Mouse (Mus musculus): ENCODE results near the gene Fndc3b.

Fndc3b gene

DNA sequence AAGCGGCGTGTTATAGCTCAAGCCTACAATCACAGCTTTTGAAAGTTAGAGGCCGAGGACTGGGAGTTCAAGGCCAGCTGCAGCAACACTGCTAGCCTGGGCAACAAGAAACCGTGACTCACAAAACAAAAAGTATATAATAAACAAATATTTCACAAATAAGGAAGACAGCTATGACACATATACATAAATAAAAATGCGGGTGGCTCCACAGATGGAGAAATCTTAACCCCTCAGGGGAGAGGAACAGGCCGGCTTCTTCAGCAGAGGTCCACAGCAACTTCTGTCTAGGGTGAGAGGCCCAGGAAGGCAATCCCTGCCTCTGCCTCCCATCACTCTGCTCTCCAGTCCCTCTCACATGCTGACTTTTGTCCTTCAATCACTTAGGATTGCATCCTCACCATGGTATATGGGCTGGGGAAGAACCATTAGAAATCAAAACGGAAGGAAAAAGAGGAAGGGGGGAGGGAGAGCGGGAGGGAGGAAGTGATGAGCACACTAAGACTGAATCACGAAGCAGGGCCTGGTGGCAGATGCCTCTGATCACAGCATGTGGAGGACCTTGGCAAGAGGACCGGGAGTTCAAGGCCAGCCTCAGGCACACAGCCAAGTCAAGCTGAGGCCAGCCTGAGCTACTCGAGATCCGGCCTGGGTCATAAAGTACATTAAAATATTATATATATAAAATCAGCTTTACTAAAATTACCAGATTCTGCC lies 21.8 kb downstream of the Fndc3b start:
- CTCF ChIA-PET: interaction anchor here in 2 of 4 experiments (0.7 to 0.9 kb wide), 2 partner anchors 82 to 220 kb away, joined by 3 to 7 read pairs; no protein-coding TSS in a partner anchor
- POLR2A ChIA-PET: interaction anchor here in 3 of 4 experiments (0.6 to 1.8 kb wide), 9 partner anchors 10 to 213 kb away, joined by 3 to 7 read pairs (median 4); partner anchors contain the start of gene Fndc3b (in 1 of the 3)

DNA sequence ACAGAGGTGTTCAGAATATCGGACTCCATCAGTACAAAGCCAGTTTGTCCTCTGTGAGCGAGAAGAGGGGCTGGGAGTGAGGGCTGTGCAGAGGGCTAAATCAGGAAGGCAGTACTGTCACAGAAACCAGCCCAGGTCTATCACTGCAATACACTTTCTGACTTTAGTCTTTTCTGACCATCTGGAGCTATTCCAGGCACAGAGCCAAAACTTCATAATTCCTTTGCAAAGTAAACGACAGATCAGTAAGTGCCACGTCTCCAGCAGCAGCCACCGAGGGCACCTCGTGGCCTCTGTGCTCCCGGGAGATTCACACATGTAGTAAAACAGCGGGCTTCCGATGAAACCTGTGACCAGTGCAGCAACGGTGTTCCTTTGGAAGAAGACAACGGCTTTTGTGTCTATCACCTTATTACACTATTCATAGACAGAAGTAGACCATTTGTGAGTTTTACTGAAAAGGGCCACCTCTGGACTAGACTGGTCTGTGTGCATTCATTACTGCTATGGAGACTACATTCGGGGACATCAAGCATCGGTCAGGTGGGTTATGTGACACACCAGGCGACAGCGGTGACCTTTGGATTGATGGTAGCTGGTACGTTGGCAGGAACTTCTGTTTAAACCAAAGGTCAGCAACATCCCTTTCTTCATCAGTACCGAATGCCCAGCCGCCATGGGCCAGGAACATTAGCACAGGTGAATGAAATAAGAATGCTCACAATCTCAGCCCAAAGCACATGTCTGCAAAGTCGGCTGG lies 24.2 kb downstream of the Fndc3b start:
- ChIA-PET POLR2A (interaction anchor here in 2 of 4 experiments (0.6 to 1.6 kb wide), 7 partner anchors 10 to 304 kb away, joined by 3 to 5 read pairs (median 3); no protein-coding TSS in a partner anchor), CTCF (interaction anchor here in 1 of 4 experiments (0.7 kb wide), 1 partner anchor 88 kb away, joined by 3 read pairs; no protein-coding TSS in a partner anchor)

DNA sequence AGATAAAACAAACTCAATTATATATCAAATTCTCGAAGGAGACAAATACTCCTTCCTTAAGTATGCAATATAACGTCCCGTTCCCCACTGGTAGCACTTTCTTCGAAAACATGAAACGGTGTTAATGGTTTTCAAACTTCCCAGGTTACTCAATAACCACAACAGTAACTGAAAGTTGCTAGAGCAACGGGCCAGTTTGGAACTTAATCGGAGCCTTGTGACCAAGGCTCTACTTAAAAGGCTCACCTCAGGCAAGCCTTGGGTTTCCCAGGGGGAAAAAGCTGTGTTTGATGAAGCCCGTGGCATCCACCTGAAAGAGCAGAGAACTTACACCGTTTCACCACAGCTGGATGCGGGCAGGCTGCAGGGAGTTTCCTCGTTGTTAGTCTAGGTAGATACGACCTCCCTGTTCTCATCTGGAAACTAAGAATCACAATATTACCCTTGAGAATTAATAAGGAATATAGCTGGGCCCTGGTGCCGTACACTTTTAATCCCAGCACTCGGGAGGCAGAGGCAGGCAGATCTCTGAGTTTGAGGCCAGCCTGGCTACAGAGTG lies 25.4 kb downstream of the Fndc3b start:
- CTCF ChIA-PET: no interaction called here
- POLR2A ChIA-PET: interaction anchor here in 3 of 4 experiments (0.5 to 1.8 kb wide), 8 partner anchors 9 to 26 kb away, joined by 3 to 7 read pairs (median 4); no protein-coding TSS in a partner anchor

DNA sequence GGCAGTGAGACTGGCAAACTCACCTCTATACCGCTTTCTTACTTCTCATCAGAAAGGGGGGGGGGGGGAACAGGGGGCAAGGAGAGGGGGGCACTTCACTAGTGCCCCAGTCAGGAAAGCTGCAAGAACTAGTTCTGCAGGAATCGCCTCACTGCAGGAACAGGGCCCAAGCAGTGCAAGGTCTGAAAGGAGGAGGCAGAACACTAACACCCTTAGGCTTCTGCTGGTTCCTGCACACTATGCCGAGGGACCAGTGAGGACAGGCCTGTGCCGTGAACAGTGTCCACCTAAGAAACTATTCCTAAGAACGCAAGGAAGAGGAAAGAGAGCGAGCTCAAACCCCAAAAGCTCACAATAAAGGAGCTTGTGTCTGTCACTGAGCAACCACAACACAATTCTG lies 26.0 kb downstream of the Fndc3b start:
- ChIA-PET POLR2A (interaction anchor here in 3 of 4 experiments (0.5 to 1.8 kb wide), 7 partner anchors 9 to 36 kb away, joined by 3 to 6 read pairs (median 3); no protein-coding TSS in a partner anchor), CTCF (interaction anchor here in 1 of 4 experiments (0.6 kb wide), 1 partner anchor 18 kb away, joined by 3 read pairs; no protein-coding TSS in a partner anchor)

- ChIA-PET POLR2A (interaction anchor here in 1 of 4 experiments (0.9 to 1.5 kb wide), 2 partner anchors 14 to 22 kb away, joined by 3 to 4 read pairs; no protein-coding TSS in a partner anchor), CTCF (no interaction called here)
Observed at GRCm38 (mm10) chr3:27683374-27683773, 27.7 kb downstream of the Fndc3b start.

- POLR2A ChIA-PET: interaction anchor here in 3 of 4 experiments (0.8 to 3.1 kb wide), 4 partner anchors 11 to 26 kb away, joined by 3 to 9 read pairs (median 4); no protein-coding TSS in a partner anchor
- CTCF ChIA-PET: no interaction called here
Observed at GRCm38 (mm10) chr3:27677574-27677973, 33.5 kb downstream of the Fndc3b start.

DNA sequence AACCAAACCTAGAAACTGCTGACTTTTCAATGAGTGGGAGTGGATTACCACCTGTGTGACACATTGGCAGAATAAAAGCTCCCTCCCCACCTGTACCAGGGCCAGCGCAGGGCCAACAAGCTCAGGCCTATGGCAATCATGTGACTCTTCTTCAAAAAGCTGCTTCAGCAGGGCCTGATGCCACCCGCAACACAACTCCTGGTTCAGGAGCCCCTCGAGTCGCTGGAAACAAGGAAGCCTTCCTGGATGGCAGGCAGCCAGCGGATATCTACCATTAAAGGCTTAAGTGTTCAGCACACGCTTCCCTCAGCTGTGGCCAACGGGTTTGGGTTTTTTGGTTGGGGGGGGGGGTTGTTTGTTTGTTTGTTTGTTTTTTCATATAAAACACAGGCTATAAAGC lies 37.4 kb downstream of the Fndc3b start:
- ChIA-PET POLR2A (interaction anchor here (0.6 to 2.7 kb wide), 8 partner anchors 8 to 30 kb away, joined by 4 to 18 read pairs (median 8); no protein-coding TSS in a partner anchor), CTCF (no interaction called here)

DNA sequence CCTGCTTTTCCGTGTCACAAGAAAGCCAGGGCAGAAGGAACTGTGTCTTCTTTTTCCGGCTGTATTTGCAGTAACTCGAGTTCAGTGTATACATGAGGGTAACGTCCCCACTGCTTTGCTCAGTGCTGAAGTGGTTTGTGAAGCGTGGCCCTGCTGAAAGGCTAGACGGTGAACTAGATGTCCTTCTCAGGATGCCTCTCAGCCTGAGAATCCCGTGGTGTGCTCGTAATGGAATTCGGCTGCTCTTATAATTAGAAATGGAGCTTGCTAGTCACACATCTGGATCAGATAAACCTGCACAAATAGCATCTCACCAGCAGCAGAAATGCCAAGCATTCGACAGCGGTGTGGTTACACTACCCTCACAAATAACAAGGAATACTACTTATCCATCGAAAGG lies 40.7 kb downstream of the Fndc3b start:
- CTCF ChIA-PET: no interaction called here
- POLR2A ChIA-PET: interaction anchor here in 1 of 4 experiments (0.7 to 1.4 kb wide), 3 partner anchors 11 to 33 kb away, joined by 3 read pairs; no protein-coding TSS in a partner anchor

DNA sequence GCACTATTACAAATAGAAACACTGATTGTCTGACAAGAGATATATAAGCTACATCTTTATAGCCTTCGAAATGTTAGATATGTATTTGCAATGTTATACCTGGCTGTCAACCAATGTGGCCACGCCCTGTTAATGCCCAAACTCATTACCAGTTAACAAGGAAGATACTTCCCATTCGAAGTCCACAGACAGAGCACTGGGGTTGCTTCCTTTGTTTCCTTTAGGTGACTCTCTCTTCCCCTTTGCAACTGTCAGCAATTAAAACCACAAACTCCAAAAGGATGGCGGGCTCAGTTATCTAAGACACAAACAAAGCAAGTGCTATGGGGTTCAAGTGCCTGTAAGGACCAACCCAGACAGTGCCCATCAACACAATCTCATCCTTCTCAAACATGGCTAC lies 43.8 kb downstream of the Fndc3b start:
- POLR2A ChIA-PET: interaction anchor here in 2 of 4 experiments (0.5 to 1.1 kb wide), 3 partner anchors 12 to 508 kb away, joined by 3 to 4 read pairs (median 3); no protein-coding TSS in a partner anchor
- CTCF ChIA-PET: no interaction called here

DNA sequence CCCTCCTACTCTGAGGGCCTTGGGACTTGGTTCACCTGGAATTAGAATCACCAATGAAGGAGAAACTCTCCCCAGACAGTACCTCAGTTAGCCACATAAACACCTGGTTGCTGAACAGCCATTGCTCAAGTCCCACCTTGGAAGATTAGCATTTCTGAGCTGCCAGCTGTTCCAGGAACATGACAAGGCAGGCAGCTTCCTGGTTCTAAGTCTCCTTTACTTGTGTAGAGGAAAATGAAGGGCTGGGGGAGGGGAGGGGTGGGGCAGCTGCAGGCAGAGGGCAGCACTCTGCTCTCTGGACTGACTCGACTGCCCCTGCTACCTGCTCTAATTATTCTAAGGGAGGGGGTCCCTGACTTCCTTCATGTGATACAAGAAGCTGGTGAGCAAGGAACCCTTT lies 45.8 kb downstream of the Fndc3b start:
- CTCF ChIA-PET: interaction anchor here in 3 of 4 experiments (0.6 to 1.0 kb wide), 4 partner anchors 26 to 602 kb away, joined by 3 to 7 read pairs (median 5); no protein-coding TSS in a partner anchor
- POLR2A ChIA-PET: interaction anchor here (0.6 to 4.8 kb wide), 23 partner anchors 7 to 270 kb away, joined by 3 to 22 read pairs (median 4); partner anchors contain the start of gene Fndc3b (in 3 of the 4)

GRCm38 (mm10) chr3:27663221-27663620 lies 47.9 kb downstream of the Fndc3b start:
- ChIA-PET CTCF (no interaction called here), POLR2A (interaction anchor here in 3 of 4 experiments (0.5 to 4.8 kb wide), 19 partner anchors 9 to 238 kb away, joined by 3 to 18 read pairs (median 6); partner anchors contain the start of gene Fndc3b (in 3 of the 3))

DNA sequence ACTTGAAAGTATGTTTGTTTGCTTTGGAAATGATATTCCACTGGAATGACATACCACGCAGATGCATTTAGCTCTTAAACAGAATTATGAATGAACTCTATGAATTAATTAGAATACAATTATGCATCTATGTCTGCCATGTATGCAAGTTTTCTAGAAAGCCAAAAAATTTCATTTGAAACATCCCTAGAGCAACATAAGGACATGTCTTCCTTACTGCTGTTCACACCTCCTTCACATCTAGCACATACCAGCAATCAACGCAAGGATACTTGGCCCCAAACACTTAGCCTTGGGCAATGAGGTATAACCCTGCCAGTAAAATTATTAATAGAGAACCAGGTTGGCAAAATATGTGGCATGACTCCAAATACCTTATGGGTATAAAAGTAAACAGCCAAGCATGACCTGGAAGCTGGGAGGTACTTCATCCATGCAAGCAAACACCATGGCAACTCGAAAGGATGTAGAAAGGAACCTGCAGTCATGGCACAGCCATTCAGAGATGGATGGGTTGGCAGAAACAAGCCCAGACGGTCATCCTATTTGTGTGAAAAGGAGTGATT lies 52.8 kb downstream of the Fndc3b start:
- POLR2A ChIA-PET: interaction anchor here in 2 of 4 experiments (1.9 to 3.0 kb wide), 2 partner anchors 45 to 53 kb away, joined by 9 to 11 read pairs; partner anchors contain the start of gene Fndc3b (in 1 of the 2)
- CTCF ChIA-PET: no interaction called here

- POLR2A ChIA-PET: interaction anchor here (0.6 to 3.2 kb wide), 22 partner anchors 8 to 280 kb away, joined by 3 to 20 read pairs (median 4); partner anchors contain the start of gene Fndc3b (in 2 of the 4)
- CTCF ChIA-PET: no interaction called here
Observed at GRCm38 (mm10) chr3:27656764-27657390, 54.2 kb downstream of the Fndc3b start.

DNA sequence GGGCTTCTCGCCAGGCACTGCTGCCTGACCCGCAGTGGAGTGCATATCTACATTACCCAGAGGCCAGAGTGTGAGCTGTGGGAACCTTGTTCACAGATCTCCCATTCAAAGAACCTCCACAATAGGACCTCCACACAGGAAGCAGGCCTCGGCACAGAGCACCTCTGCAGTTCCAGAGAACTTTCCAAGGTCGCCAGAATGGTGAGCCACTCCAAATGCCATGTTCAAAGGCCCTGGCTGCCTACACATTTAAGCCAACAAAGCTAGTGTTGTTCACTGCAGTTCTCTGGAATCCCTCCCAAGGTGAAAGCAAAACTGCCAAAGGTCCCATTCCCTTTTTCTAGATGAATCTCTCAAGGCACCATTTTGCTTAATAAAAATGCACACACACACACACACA lies 55.4 kb downstream of the Fndc3b start:
- ChIA-PET CTCF (interaction anchor here in 1 of 4 experiments (0.6 kb wide), 1 partner anchor 809 kb away, joined by 3 read pairs; no protein-coding TSS in a partner anchor), POLR2A (interaction anchor here in 3 of 4 experiments (0.6 to 3.2 kb wide), 16 partner anchors 9 to 566 kb away, joined by 3 to 20 read pairs (median 5); partner anchors contain the start of gene Fndc3b (in 2 of the 3))

- ChIA-PET CTCF (interaction anchor here in 1 of 4 experiments (0.6 kb wide), 1 partner anchor 810 kb away, joined by 3 read pairs; no protein-coding TSS in a partner anchor), POLR2A (interaction anchor here in 3 of 4 experiments (0.5 to 3.2 kb wide), 12 partner anchors 9 to 70 kb away, joined by 3 to 20 read pairs (median 5); partner anchors contain the start of gene Fndc3b (in 3 of the 3))
Observed at GRCm38 (mm10) chr3:27655042-27655441, 56.1 kb downstream of the Fndc3b start.

GRCm38 (mm10) chr3:27652451-27653011 lies 58.6 kb downstream of the Fndc3b start:
- ChIA-PET CTCF (interaction anchor here in 1 of 4 experiments (0.6 kb wide), 1 partner anchor 267 kb away, joined by 3 read pairs; no protein-coding TSS in a partner anchor), POLR2A (interaction anchor here in 3 of 4 experiments (0.8 to 1.5 kb wide), 3 partner anchors 11 to 30 kb away, joined by 3 to 8 read pairs (median 3); no protein-coding TSS in a partner anchor)

GRCm38 (mm10) chr3:27651731-27652130 lies 59.4 kb downstream of the Fndc3b start:
- ChIA-PET POLR2A (interaction anchor here in 2 of 4 experiments (1.0 to 1.5 kb wide), 4 partner anchors 11 to 60 kb away, joined by 3 to 8 read pairs (median 4); partner anchors contain the start of gene Fndc3b (in 1 of the 2)), CTCF (interaction anchor here in 1 of 4 experiments (1.1 kb wide), 1 partner anchor 10 kb away, joined by 4 read pairs; no protein-coding TSS in a partner anchor)

All from embryonic stem cell, embryonic (primary cell).